Mouse (Mus musculus): ENCODE measurements around the gene Myh13. TPM values are rescaled to one million over a fixed set of nuclear protein-coding genes. Genes with fewer than 3 reads are reported as not detected.

The Myh13 gene
- total RNA-seq, 1 experiment: 13.7 TPM

GRCm38 (mm10) chr11:67390679-67391384 lies 69.4 kb downstream of the Myh13 start:
- no peak for DNase-seq (ENCODE audit: low read depth, low spot score)
- in situ Hi-C loops (cut with MboI; ENCODE audit: low sequenced_read_pairs in 2 of 2, unreplicated experiment in 2 of 2): no loop called here
- no peak overlapping the region for H3K9ac ChIP-seq (ENCODE audit: insufficient read depth, low read depth, low read length, poor library complexity, severe bottlenecking)
- no peak overlapping the region for H3K4me3 ChIP-seq (ENCODE audit: insufficient read depth in 1 of 2, low read depth in 1 of 2, low read length in 2 of 2, poor library complexity in 1 of 2, severe bottlenecking in 1 of 2)
- TF ChIP-seq ZC3H11A (IDR thresholded peaks at IDR 0.05; ENCODE audit: borderline replicate concordance, low read depth, low read length): no peak
- no peak for TF ChIP-seq MAFK (IDR thresholded peaks at IDR 0.05; ENCODE audit: insufficient read depth, low read depth, low read length)
- TF ChIP-seq HCFC1 (IDR thresholded peaks at IDR 0.05; ENCODE audit: borderline replicate concordance, insufficient read depth, low read length): no peak
- no peak for TF ChIP-seq ZNF384 (IDR thresholded peaks at IDR 0.05; ENCODE audit: low read depth, low read length)
- no peak overlapping the region for H3K27ac ChIP-seq (ENCODE audit: insufficient read depth, low read depth, low read length, poor library complexity, severe bottlenecking)
- no peaks in the 10 kb centered on the region for H3K36me3 ChIP-seq (ENCODE audit: control insufficient read depth, insufficient read depth, low read length, poor library complexity, severe bottlenecking)
- H3K9me3 ChIP-seq (ENCODE audit: control insufficient read depth, insufficient read depth, low read depth, low read length): no peaks in the 10 kb centered on the region
- no peaks in the 10 kb centered on the region for H3K4me1 ChIP-seq (ENCODE audit: control insufficient read depth in 2 of 2, insufficient read depth in 2 of 2, low read length in 2 of 2, poor library complexity in 1 of 2)

GRCm38 (mm10) chr11:67392369-67392768 lies 70.9 kb downstream of the Myh13 start:
- H3K4me3 ChIP-seq (ENCODE audit: insufficient read depth in 1 of 2, low read depth in 1 of 2, low read length in 2 of 2, poor library complexity in 1 of 2, severe bottlenecking in 1 of 2): no peak overlapping the region
- H3K36me3 ChIP-seq (ENCODE audit: control insufficient read depth, insufficient read depth, low read length, poor library complexity, severe bottlenecking): no peaks in the 10 kb centered on the region
- TF ChIP-seq ZC3H11A (IDR thresholded peaks at IDR 0.05; ENCODE audit: borderline replicate concordance, low read depth, low read length) (no peak), CHD2 (IDR thresholded peaks at IDR 0.05; ENCODE audit: low read depth, low read length) (no peak), MAFK (IDR thresholded peaks at IDR 0.05; ENCODE audit: insufficient read depth, low read depth, low read length) (no peak), HCFC1 (IDR thresholded peaks at IDR 0.05; ENCODE audit: borderline replicate concordance, insufficient read depth, low read length) (no peak), ZNF384 (IDR thresholded peaks at IDR 0.05; ENCODE audit: low read depth, low read length) (no peak)
- no peak for DNase-seq (ENCODE audit: low read depth, low spot score)
- H3K9ac ChIP-seq (ENCODE audit: insufficient read depth, low read depth, low read length, poor library complexity, severe bottlenecking): no peak overlapping the region
- H3K27ac ChIP-seq (ENCODE audit: insufficient read depth, low read depth, low read length, poor library complexity, severe bottlenecking): no peak overlapping the region
- no peaks in the 10 kb centered on the region for H3K9me3 ChIP-seq (ENCODE audit: control insufficient read depth, insufficient read depth, low read depth, low read length)
- H3K4me1 ChIP-seq (ENCODE audit: control insufficient read depth in 2 of 2, insufficient read depth in 2 of 2, low read length in 2 of 2, poor library complexity in 1 of 2): no peaks in the 10 kb centered on the region
- in situ Hi-C loops (cut with MboI; ENCODE audit: low sequenced_read_pairs in 2 of 2, unreplicated experiment in 2 of 2): no loop called here

DNA sequence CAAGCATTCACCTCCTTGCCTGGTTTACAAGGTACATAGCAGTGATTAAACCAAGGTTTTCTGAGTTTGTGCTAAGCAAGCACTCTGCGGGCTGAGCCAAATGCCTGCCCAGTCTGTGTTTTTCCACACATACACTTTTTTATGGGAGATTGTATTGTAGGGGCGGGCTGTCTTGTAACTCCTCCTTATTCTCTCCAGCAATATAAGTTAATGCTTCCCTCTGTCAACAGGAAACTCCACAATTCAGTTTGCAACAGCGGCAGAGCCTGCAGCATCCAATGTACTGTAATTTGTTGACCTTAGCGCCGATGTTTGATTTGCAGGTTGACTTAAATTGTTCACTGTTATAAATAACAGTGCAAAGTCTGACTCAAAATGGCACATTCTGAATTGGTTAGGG lies 79.5 kb downstream of the Myh13 start:
- TF ChIP-seq CHD2 (IDR thresholded peaks at IDR 0.05; ENCODE audit: low read depth, low read length) (no peak), ZC3H11A (IDR thresholded peaks at IDR 0.05; ENCODE audit: borderline replicate concordance, low read depth, low read length) (no peak), HCFC1 (IDR thresholded peaks at IDR 0.05; ENCODE audit: borderline replicate concordance, insufficient read depth, low read length) (no peak), MAFK (IDR thresholded peaks at IDR 0.05; ENCODE audit: insufficient read depth, low read depth, low read length) (no peak), ZNF384 (IDR thresholded peaks at IDR 0.05; ENCODE audit: low read depth, low read length) (no peak)
- Histone ChIP-seq H3K36me3 (ENCODE audit: control insufficient read depth, insufficient read depth, low read length, poor library complexity, severe bottlenecking) (no peaks in the 10 kb centered on the region), H3K4me3 (ENCODE audit: insufficient read depth in 1 of 2, low read depth in 1 of 2, low read length in 2 of 2, poor library complexity in 1 of 2, severe bottlenecking in 1 of 2) (no peak overlapping the region), H3K9me3 (ENCODE audit: control insufficient read depth, insufficient read depth, low read depth, low read length) (no peaks in the 10 kb centered on the region), H3K27ac (ENCODE audit: insufficient read depth, low read depth, low read length, poor library complexity, severe bottlenecking) (no peak overlapping the region), H3K9ac (ENCODE audit: insufficient read depth, low read depth, low read length, poor library complexity, severe bottlenecking) (no peak overlapping the region), H3K4me1 (ENCODE audit: control insufficient read depth in 2 of 2, insufficient read depth in 2 of 2, low read length in 2 of 2, poor library complexity in 1 of 2) (no peaks in the 10 kb centered on the region)
- no peak for DNase-seq (ENCODE audit: low read depth, low spot score)
- in situ Hi-C loops (cut with MboI; ENCODE audit: low sequenced_read_pairs in 2 of 2, unreplicated experiment in 2 of 2): no loop called here

- no peak for DNase-seq (ENCODE audit: low read depth, low spot score)
- H3K36me3 ChIP-seq (ENCODE audit: control insufficient read depth, insufficient read depth, low read length, poor library complexity, severe bottlenecking): no peaks in the 10 kb centered on the region
- H3K27ac ChIP-seq (ENCODE audit: insufficient read depth, low read depth, low read length, poor library complexity, severe bottlenecking): no peak overlapping the region
- H3K4me3 ChIP-seq (ENCODE audit: insufficient read depth in 1 of 2, low read depth in 1 of 2, low read length in 2 of 2, poor library complexity in 1 of 2, severe bottlenecking in 1 of 2): no peak overlapping the region
- H3K9me3 ChIP-seq (ENCODE audit: control insufficient read depth, insufficient read depth, low read depth, low read length): no peaks in the 10 kb centered on the region
- in situ Hi-C loops (cut with MboI; ENCODE audit: low sequenced_read_pairs in 2 of 2, unreplicated experiment in 2 of 2): no loop called here
- no peaks in the 10 kb centered on the region for H3K4me1 ChIP-seq (ENCODE audit: control insufficient read depth in 2 of 2, insufficient read depth in 2 of 2, low read length in 2 of 2, poor library complexity in 1 of 2)
- no peak overlapping the region for H3K9ac ChIP-seq (ENCODE audit: insufficient read depth, low read depth, low read length, poor library complexity, severe bottlenecking)
- TF ChIP-seq CHD2 (IDR thresholded peaks at IDR 0.05; ENCODE audit: low read depth, low read length): no peak
- no peak for TF ChIP-seq ZC3H11A (IDR thresholded peaks at IDR 0.05; ENCODE audit: borderline replicate concordance, low read depth, low read length)
- TF ChIP-seq MAFK (IDR thresholded peaks at IDR 0.05; ENCODE audit: insufficient read depth, low read depth, low read length): no peak
- TF ChIP-seq HCFC1 (IDR thresholded peaks at IDR 0.05; ENCODE audit: borderline replicate concordance, insufficient read depth, low read length): no peak
- TF ChIP-seq ZNF384 (IDR thresholded peaks at IDR 0.05; ENCODE audit: low read depth, low read length): no peak
Observed at GRCm38 (mm10) chr11:67414346-67414940, 93.0 kb downstream of the Myh13 start.

Other genes starting within 250 kb of the Myh13 start
- gene Myh3, start 243.4 kb upstream of the Myh13 start, total RNA-seq (2012; rRNA removed): 1.3 and 1.5 TPM in 2 replicates
- not detected in 2 replicates for gene Myh2, start 150.6 kb upstream of the Myh13 start, total RNA-seq (2012; rRNA removed)
- 0.09 TPM in 1 of 2 replicates, not detected in the other for gene Myh1, start 121.6 kb upstream of the Myh13 start, total RNA-seq (2012; rRNA removed)
- 0.09 and 0.11 TPM in 2 replicates for gene Myh4, start 83.6 kb upstream of the Myh13 start, total RNA-seq (2012; rRNA removed)
- gene Myh8, start 44.5 kb upstream of the Myh13 start, total RNA-seq (2012; rRNA removed): 0.09 TPM in 1 of 2 replicates, not detected in the other
- gene Gas7, start 133.8 kb downstream of the Myh13 start, total RNA-seq (2012; rRNA removed): 2.0 and 2.4 TPM in 2 replicates